Mouse (Mus musculus) forebrain, embryonic 15.5 days (tissue): ENCODE measurements at regions not wholly inside any gene's neighbourhood (a gene's known extent, or its start where the extent isn't known, plus 50 kb on each side); places are given as distances from the start of the nearest gene placed in this dataset.

ENCODE experiments used
- ATAC-seq: fragments of 200-750 bp; cut with Nextera tagmentation; replicated peaks from 2 replicates; pipeline ENCODE4 v1.8.0; 2017; ENCODE audit warnings: mild to moderate bottlenecking, moderate TSS enrichment, moderate library complexity
- H3K27ac ChIP-seq: fragments of 300-500 bp; sonication (generic); replicated peaks from 2 replicates; pipeline ENCODE4 v1.5.1; 2015; ENCODE audit warnings: mild to moderate bottlenecking, inconsistent platforms
- H3K27me3 ChIP-seq: fragments of 300-500 bp; sonication (generic); 2 replicates; pipeline ENCODE4 v1.6.1; 2015; ENCODE audit warnings: inconsistent platforms
- H3K36me3 ChIP-seq: fragments of 300-500 bp; sonication (generic); 2 replicates; pipeline ENCODE4 v1.6.1; 2015; ENCODE audit warnings: mild to moderate bottlenecking, inconsistent platforms
- H3K4me1 ChIP-seq: fragments of 300-500 bp; sonication (generic); 2 replicates; pipeline ENCODE4 v1.6.1; 2015; ENCODE audit warnings: inconsistent platforms
- H3K4me2 ChIP-seq: fragments of 300-500 bp; sonication (generic); replicated peaks from 2 replicates; pipeline ENCODE4 v1.6.1; 2015; ENCODE audit warnings: mild to moderate bottlenecking, inconsistent platforms
- H3K4me3 ChIP-seq: fragments of 300-500 bp; sonication (generic); 2 replicates; pipeline ENCODE4 v1.5.1; 2015; ENCODE audit warnings: mild to moderate bottlenecking, inconsistent platforms
- H3K9ac ChIP-seq: fragments of 300-500 bp; sonication (generic); replicated peaks from 2 replicates; pipeline ENCODE4 v1.6.1; 2015; ENCODE audit warnings: mild to moderate bottlenecking, inconsistent platforms
- H3K9me3 ChIP-seq: fragments of 300-500 bp; sonication (generic); 2 replicates; pipeline ENCODE4 v1.6.1; 2016; ENCODE audit warnings: inconsistent platforms
- WGBS: fragments of 180-500 bp; shearing (Covaris S2); methylation state at CpG from one replicate; pipeline ENCODE4 v1.1.7; 2015; ENCODE audit warnings: mixed read lengths; 5-methylcytosine and 5-hydroxymethylcytosine counted together

DNA sequence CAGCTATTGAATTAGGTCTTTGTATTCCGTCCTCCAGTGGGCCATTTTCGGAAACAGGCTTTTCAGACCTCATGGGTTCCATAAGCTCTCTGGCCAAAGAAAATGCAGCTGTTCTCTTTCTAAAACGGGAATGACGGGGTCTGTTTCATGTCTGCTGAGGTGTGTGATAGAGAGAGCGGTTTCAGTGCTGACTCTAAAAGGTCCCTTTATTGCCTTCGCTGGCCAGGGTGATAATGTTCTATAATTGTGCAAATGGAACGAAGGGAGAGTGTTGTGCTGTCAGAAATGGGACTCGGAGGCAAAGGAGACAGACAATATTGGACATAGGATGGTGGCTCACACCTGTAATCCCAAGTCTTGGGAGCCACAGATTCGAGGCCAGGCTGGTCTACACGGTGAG is 53.5 kb upstream of the Osbpl8 start:
- H3K4me2 ChIP-seq = no peak overlapping the region
- H3K36me3 ChIP-seq = no peaks in the 10 kb centered on the region
- H3K27ac ChIP-seq = no peak overlapping the region
- H3K4me1 ChIP-seq = 0 out of 2 replicates have a peak, but pooled peaks cover 3% of the 10 kb centered on the region
- H3K27me3 ChIP-seq = no peaks in the 10 kb centered on the region
- H3K4me3 ChIP-seq = no peak overlapping the region
- H3K9ac ChIP-seq = no peak overlapping the region
- H3K9me3 ChIP-seq = no peaks in the 10 kb centered on the region
- WGBS = 60% methylated on average over 10 of the region's 10 CpGs
- ATAC-seq = no peak

DNA sequence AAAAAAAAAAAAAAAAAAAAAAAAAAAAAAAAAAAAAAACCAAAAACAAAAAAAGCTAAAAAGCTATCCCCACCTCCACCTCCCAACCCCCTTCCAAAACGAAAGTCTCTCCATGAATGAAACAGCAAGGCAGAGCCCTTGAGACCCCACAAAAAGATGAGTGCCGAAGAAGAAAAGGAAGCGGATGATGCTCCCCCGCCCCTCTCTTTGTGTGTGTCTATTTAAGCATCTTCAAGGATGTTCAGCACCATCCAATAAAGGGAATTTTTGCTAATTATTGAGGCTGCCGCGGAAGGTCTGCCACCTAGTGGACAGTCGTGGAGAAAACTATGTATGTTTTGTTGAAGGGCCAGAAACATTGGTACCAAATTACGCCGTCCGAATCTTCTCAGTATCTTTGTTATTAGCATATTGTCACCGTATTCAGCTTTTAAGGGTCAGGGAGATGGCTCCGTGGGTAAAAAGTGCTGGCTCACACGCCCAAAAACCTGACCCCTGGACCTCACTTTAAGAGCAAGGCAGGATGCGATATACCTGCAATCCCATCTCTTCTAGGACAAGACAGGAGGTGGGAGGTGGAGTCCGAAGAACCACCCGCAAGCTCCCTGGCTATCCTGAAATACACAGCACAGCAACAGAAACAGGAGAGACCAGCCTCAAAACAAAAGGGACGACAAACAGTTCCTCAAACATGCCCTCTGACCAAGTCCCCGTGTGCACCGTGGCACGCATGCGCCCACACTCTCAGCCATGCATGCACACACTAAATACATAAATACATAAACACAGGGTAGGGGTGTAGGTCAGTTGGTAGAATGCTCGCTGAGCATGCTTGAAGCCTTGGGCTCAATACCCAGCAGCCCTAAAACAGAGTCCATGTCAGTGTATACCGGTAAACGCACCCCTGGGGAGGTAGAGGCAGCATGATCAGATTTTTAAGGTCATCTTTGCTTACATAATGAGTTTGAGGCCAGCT is 55.6 kb upstream of the Osbpl8 start:
- H3K27ac ChIP-seq = no peak overlapping the region
- H3K4me3 ChIP-seq = peak overlapping the region; percentile 36
- no peaks in the 10 kb centered on the region for H3K9me3 ChIP-seq
- peak overlapping the region; percentile 45 for H3K4me2 ChIP-seq
- H3K27me3 ChIP-seq = no peaks in the 10 kb centered on the region
- H3K4me1 ChIP-seq = 0 out of 2 replicates have a peak, but pooled peaks cover 3% of the 10 kb centered on the region
- no peaks in the 10 kb centered on the region for H3K36me3 ChIP-seq
- peak; percentile 76 for ATAC-seq
- H3K9ac ChIP-seq = peak overlapping the region; percentile 42; the same call in 1 of the 2 replicates
- 44% methylated on average over 24 of the region's 24 CpGs for WGBS

DNA sequence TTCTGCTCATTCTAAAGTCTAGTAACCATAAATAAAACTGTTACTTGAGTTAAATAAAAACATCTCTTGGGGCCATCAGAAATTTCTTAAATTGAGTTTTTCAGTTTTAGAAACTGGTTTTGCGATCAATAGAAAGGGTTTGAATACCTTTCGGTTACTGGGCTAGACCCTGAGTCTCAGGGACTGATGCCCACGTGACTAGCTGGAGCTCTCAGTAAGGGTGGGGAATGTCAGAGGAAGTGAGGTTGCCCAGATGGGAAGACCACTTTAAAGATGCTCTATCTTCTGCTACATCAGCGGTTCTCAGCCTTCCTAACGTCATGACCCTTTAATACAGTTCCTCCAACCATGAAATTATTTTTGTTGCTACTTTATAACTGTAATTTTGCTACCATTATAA is 56.7 kb upstream of the Osbpl8 start:
- no peak overlapping the region for H3K4me2 ChIP-seq
- no peak overlapping the region for H3K27ac ChIP-seq
- H3K9me3 ChIP-seq = no peaks in the 10 kb centered on the region
- H3K9ac ChIP-seq = no peak overlapping the region
- no peak for ATAC-seq
- H3K36me3 ChIP-seq = no peaks in the 10 kb centered on the region
- 86% methylated on average over 5 of the region's 5 CpGs for WGBS
- H3K27me3 ChIP-seq = no peaks in the 10 kb centered on the region
- 0 out of 2 replicates have a peak, but pooled peaks cover 3% of the 10 kb centered on the region for H3K4me1 ChIP-seq
- H3K4me3 ChIP-seq = no peak overlapping the region

DNA sequence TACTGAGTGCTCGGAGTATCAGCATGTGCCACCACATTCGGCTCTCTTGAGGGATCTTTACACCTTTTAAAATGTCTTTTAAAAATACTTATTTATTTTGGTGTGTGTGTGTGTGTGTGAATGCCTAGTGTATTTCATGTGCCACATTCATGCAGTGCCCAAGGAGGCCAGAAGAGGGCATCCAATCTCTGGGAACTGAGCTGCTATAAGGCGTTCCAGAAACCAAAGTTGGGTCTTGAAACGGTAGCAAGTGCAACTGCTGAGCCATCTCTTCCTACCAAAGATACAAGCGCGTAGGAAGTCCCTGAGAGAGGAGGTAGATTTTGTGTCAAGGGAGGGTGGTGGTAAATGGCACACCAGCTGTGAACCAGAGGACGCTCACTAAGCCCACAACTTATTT is 57.2 kb upstream of the Osbpl8 start:
- ATAC-seq = no peak
- Histone ChIP-seq H3K4me3 (no peak overlapping the region), H3K27me3 (no peaks in the 10 kb centered on the region), H3K4me1 (0 out of 2 replicates have a peak, but pooled peaks cover 3% of the 10 kb centered on the region), H3K4me2 (no peak overlapping the region), H3K9ac (no peak overlapping the region), H3K27ac (no peak overlapping the region), H3K9me3 (no peaks in the 10 kb centered on the region), H3K36me3 (no peaks in the 10 kb centered on the region)
- WGBS = 76% methylated on average over 7 of the region's 7 CpGs

DNA sequence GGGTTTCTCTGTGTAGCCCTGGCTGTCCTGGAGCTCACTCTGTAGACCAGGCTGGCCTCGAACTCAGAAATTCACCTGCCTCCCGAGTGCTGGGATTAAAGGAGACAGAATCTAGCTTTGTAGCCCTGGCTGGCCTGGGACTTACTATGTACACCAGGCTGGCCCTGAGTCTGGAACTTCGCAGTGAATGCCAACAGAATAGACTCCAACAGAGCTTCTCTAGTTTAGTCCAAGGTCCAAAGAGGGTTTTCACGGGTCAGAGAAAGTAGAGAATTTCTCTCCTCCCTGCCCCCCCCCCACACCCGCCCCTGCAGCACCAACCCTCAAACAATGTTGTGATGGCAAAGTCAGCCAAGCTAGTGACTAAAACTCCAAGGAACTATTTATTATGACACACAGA is 58.1 kb upstream of the Osbpl8 start:
- H3K9me3 ChIP-seq = no peaks in the 10 kb centered on the region
- WGBS = 86% methylated on average over 5 of the region's 5 CpGs

DNA sequence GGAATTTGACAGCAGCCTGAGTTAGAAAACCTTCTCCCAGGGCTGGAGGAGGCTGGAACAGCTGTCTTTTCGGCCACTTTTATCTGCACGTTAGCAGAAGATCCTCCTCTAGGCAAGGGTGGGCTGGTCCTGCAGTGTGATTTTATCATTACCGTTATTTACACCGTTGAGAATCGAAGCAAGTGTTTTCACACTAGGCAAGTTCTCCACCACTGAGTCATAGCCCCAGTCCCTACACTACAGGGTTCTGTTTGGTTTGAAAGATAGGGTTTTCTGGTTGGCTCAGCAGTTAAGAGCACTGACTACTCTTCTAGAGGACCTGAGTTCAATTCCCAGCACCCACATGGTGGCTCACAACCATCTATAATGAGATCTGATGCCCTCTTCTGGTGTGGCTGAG is 58.9 kb upstream of the Osbpl8 start:
- Histone ChIP-seq H3K36me3 (no peaks in the 10 kb centered on the region), H3K9me3 (no peaks in the 10 kb centered on the region), H3K27ac (no peak overlapping the region), H3K4me2 (no peak overlapping the region), H3K4me1 (0 out of 2 replicates have a peak, but pooled peaks cover 3% of the 10 kb centered on the region), H3K27me3 (no peaks in the 10 kb centered on the region), H3K9ac (no peak overlapping the region), H3K4me3 (no peak overlapping the region)
- WGBS = 94% methylated on average over 5 of the region's 5 CpGs
- no peak for ATAC-seq

More for the DNA sequence above, 58.1 kb upstream of the Osbpl8 start:
- Histone ChIP-seq H3K36me3 (no peaks in the 10 kb centered on the region), H3K4me3 (no peak overlapping the region), H3K9ac (no peak overlapping the region), H3K27ac (no peak overlapping the region), H3K4me1 (0 out of 2 replicates have a peak, but pooled peaks cover 3% of the 10 kb centered on the region), H3K27me3 (no peaks in the 10 kb centered on the region), H3K4me2 (no peak overlapping the region)
- ATAC-seq = no peak

DNA sequence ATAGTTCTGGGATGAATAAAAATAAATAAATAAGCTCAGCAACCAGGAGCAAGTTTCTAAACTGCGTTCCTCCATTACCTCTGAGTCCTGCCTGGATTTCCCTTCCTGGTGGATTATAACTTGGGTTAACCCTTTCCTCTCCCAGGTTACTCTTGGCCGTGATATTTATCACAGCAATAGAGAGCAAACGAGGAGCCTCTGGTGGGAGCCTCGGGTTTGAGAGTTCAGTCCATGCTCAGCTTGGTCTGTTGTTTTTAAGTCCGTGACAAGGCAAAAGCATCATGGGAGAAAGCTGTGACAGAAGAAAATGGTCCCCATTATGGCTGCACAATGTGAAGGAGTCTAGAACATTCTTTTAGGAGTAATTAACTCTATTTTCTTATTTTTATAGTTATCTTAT is 61.0 kb upstream of the Osbpl8 start:
- Histone ChIP-seq H3K4me1 (peaks cover 7% of the 10 kb centered on the region), H3K9me3 (no peaks in the 10 kb centered on the region), H3K27me3 (no peaks in the 10 kb centered on the region), H3K9ac (no peak overlapping the region), H3K4me3 (no peak overlapping the region), H3K36me3 (no peaks in the 10 kb centered on the region), H3K27ac (no peak overlapping the region), H3K4me2 (no peak overlapping the region)
- ATAC-seq = no peak
- 76% methylated on average over 5 of the region's 5 CpGs for WGBS

DNA sequence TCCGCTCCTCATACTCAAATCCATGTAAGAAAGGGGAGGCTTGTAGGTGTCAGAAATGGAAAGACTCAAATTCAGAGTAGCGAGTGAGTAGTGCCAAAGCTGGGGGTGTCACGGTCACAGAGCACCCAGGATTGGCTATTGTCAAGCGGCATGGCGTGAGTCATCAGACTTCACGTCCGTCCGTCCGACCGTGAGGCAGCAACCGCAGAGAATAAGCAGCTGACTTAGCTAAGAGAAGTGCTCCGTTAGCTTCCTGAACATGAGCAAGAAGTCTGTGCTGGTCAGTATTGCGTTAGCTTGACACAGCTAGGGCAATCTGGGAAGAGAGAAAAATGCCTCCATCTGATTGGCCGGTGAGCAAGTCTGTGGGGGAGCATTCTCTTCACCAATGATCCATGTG is 61.5 kb upstream of the Osbpl8 start:
- no peak overlapping the region for H3K4me2 ChIP-seq
- H3K9me3 ChIP-seq = no peaks in the 10 kb centered on the region
- H3K36me3 ChIP-seq = no peaks in the 10 kb centered on the region
- H3K9ac ChIP-seq = no peak overlapping the region
- no peak overlapping the region for H3K27ac ChIP-seq
- 83% methylated on average over 14 of the region's 14 CpGs for WGBS
- H3K4me1 ChIP-seq = peaks cover 7% of the 10 kb centered on the region
- ATAC-seq = no peak
- no peaks in the 10 kb centered on the region for H3K27me3 ChIP-seq
- H3K4me3 ChIP-seq = no peak overlapping the region

DNA sequence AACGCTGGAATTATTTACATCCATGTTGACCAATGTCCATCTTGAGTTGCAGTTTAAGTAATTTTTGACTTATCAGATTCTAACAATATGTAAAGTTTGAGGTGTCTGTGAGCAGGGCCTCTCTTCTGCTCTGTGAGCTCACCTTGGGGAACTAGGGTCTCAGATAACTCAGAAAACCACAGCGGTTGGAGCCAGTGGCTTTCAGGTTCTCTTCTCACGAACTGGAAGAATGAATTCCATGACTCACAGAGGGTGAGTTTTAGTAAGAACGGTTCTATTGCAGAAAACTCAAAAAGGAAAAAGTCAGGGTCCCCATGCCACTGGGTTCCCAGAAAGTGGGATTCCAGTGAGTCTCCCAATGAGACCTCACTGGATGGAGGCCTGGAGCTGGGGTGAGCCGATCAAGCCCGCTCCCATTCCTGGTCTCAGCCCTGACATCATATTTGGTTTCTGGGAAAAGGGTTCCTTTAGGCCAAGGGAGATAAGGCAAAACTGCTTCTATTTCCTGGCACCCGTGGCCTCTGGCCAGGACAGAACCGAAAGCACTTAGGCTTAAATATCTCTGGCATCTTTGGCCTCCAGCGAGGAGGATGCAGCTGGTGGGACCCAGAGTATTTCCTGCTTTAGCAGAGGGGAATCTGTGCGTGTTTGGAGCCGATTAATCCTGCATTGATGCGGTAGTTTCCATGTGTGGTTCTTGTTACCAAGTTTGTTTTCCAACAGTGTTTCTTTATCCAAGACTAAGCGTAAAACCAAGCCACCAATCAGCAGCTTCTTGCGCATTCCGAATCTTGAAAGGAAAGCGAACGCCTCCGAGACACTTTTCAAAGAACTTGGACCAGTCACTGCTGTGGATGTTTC is 62.4 kb upstream of the Osbpl8 start:
- no peaks in the 10 kb centered on the region for H3K9me3 ChIP-seq
- H3K27ac ChIP-seq = no peak overlapping the region
- WGBS = 82% methylated on average over 18 of the region's 18 CpGs
- no peak overlapping the region for H3K4me2 ChIP-seq
- H3K27me3 ChIP-seq = no peaks in the 10 kb centered on the region
- ATAC-seq = no peak
- no peaks in the 10 kb centered on the region for H3K36me3 ChIP-seq
- peaks cover 7% of the 10 kb centered on the region for H3K4me1 ChIP-seq
- no peak overlapping the region for H3K9ac ChIP-seq
- no peak overlapping the region for H3K4me3 ChIP-seq

DNA sequence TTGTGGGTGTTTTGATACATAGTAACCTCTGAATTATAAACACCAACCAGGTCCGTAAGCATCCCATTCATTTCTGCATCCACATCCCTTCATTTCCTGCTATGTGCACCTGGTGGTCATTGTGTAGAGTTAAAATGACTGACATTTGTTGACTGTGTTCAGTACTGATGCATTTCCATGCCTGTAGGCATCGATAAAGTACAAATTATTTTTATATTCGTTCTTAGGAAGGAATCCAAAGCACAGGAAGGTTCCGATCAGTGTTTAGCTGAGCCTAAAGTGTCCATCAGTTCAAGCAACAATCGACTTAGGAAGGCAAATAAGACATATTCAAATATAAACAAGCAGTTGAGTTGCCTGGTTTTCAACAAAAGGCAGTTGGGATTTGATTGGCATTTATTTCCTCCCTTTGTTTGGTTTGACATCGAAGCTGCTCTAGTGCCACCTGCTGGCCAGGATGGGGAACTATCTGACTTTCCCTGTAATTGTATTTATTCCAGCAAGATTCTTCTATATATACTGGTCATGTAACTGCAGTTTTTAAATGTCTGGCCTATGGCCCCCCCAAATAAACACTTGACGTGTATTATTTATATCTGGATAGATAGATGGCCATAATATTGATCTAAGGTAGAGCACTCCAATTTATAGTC is 64.6 kb upstream of the Osbpl8 start:
- no peak overlapping the region for H3K4me2 ChIP-seq
- H3K9ac ChIP-seq = no peak overlapping the region
- 29% methylated on average over 7 of the region's 7 CpGs for WGBS
- peak; percentile 58 for ATAC-seq
- no peaks in the 10 kb centered on the region for H3K27me3 ChIP-seq
- peaks cover 7% of the 10 kb centered on the region for H3K4me1 ChIP-seq
- H3K36me3 ChIP-seq = no peaks in the 10 kb centered on the region
- peak overlapping the region; percentile 38 for H3K27ac ChIP-seq
- H3K9me3 ChIP-seq = no peaks in the 10 kb centered on the region
- H3K4me3 ChIP-seq = no peak overlapping the region

DNA sequence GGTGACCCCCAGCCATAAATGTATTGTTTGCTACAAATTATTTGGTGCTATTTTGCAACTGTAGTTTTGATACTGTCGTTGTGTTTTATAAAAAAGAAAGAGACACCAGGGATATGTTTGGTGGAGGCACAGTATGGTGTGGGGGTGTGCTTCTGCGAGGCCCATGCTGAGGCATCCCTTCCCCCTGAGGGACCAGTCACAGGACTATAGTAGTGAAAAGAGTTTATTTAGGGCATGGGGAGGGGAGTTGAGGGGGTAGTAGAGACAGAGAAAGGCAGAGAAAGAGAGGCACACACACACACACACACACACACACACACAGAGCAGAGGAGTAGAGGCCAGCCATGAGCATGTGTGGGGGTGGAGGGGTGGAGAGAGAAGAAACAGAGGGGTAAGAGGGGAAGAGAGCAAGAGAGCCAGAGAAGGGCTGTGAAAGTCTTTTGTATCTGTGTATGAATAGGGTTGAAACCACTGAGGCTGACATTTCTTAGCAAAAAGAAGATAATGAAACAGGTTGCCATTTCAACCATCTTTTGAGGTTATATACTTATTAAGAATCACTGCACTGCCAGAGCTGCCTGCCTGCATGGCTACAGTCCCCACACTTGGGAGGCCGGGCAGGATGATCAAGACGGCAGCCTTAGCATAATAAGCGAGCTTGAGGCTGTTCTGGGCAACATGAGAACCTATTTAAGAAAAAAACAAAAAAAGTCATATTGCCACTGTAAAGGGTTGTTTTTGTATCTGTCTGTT is 65.3 kb upstream of the Osbpl8 start:
- no peak overlapping the region for H3K9ac ChIP-seq
- peak; percentile 44 for ATAC-seq
- no peaks in the 10 kb centered on the region for H3K9me3 ChIP-seq
- H3K27ac ChIP-seq = peak overlapping the region; percentile 38
- H3K4me1 ChIP-seq = peaks cover 7% of the 10 kb centered on the region
- H3K27me3 ChIP-seq = no peaks in the 10 kb centered on the region
- H3K4me2 ChIP-seq = no peak overlapping the region
- 60% methylated on average over 5 of the region's 5 CpGs for WGBS
- H3K4me3 ChIP-seq = no peak overlapping the region
- no peaks in the 10 kb centered on the region for H3K36me3 ChIP-seq
